Mouse (Mus musculus) embryonic facial prominence, embryonic 14.5 days (tissue): ENCODE results near the gene Marcksl1. TPM values are rescaled to one million over a fixed set of nuclear protein-coding genes. Genes with fewer than 3 reads are reported as not detected.
A peak's percentile ranks its signal among the peaks of the same experiment; 100 is the strongest.
"Not testable (repeated sequence)": the region's sequence is repeated elsewhere in the genome, so short reads cannot be mapped to it uniquely, and the experiment has no call there.

Experiments used
- ATAC-seq: fragments of 200-750 bp; cut with Nextera tagmentation; 2 replicates; pipeline ENCODE4 v1.8.0; 2017; ENCODE audit warnings: low read depth, moderate number of reproducible peaks, moderate TSS enrichment
- DNase-seq: peaks from one replicate; pipeline ENCODE4 v3.0.0-alpha.2; 2015; ENCODE audit warnings: low spot score
- H3K27ac ChIP-seq: fragments of 300-500 bp; sonication (generic); replicated peaks from 2 replicates; pipeline ENCODE4 v1.5.1; 2014; ENCODE audit warnings: low read depth, mild to moderate bottlenecking, low read length, moderate library complexity
- H3K27me3 ChIP-seq: fragments of 300-500 bp; sonication (generic); replicated peaks from 2 replicates; pipeline ENCODE4 v1.6.1; 2014; ENCODE audit warnings: low read length; ENCODE audit not compliant: control insufficient read depth, insufficient read depth
- H3K36me3 ChIP-seq: fragments of 300-500 bp; sonication (generic); 2 replicates; pipeline ENCODE4 v1.6.1; 2014; ENCODE audit warnings: low read length, mixed read lengths; ENCODE audit not compliant: control insufficient read depth, insufficient read depth
- H3K4me1 ChIP-seq: fragments of 300-500 bp; sonication (generic); 2 replicates; pipeline ENCODE4 v1.6.1; 2014; ENCODE audit warnings: antibody characterized with exemption, low read length; ENCODE audit not compliant: control insufficient read depth, insufficient read depth
- H3K4me2 ChIP-seq: fragments of 300-500 bp; sonication (generic); 2 replicates; pipeline ENCODE4 v1.6.1; 2014; ENCODE audit warnings: low read depth, mild to moderate bottlenecking, low read length, moderate library complexity, mixed read lengths
- H3K4me3 ChIP-seq: fragments of 300-500 bp; sonication (generic); 2 replicates; pipeline ENCODE4 v1.5.1; 2014; ENCODE audit warnings: low read depth, mild to moderate bottlenecking, low read length
- H3K9ac ChIP-seq: fragments of 300-500 bp; sonication (generic); 2 replicates; pipeline ENCODE4 v1.6.1; 2014; ENCODE audit warnings: low read depth, mild to moderate bottlenecking, low read length, moderate library complexity, mixed read lengths
- H3K9me3 ChIP-seq: fragments of 300-500 bp; sonication (generic); 2 replicates; pipeline ENCODE4 v1.6.1; 2016; ENCODE audit warnings: low read length; ENCODE audit not compliant: control insufficient read depth
- WGBS: fragments of 180-500 bp; shearing (Covaris S2); extraction: QIAGEN DNeasy Blood & Tissue Kit; methylation state at CpG from one replicate; pipeline ENCODE4 v1.1.7; 2014; 5-methylcytosine and 5-hydroxymethylcytosine counted together
- polyA plus RNA-seq: library from polyadenylated mRNA; unstranded; fragments of >200 nt; fragmentation: Nextera tagmentation; extraction: Ambion mirVana; gene quantifications from 2 replicates; pipeline ENCODE4 v1.2.1, GENCODE M21; 2014

The Marcksl1 gene
- polyA plus RNA-seq, 1 experiment from 2014 or later, result 488 TPM

GRCm38 (mm10) chr4:129516925-129517324 is 3.5 kb downstream of the Marcksl1 start:
- H3K9ac ChIP-seq, result no peak overlapping the region
- H3K27me3 ChIP-seq, result no peaks in the 10 kb centered on the region
- H3K9me3 ChIP-seq, result no peaks in the 10 kb centered on the region
- no peak overlapping the region for H3K4me3 ChIP-seq
- peaks cover 69% of the 10 kb centered on the region for H3K36me3 ChIP-seq
- H3K4me1 ChIP-seq, result peaks cover 5% of the 10 kb centered on the region
- ATAC-seq, result no peak; the same call in 1 of the 2 replicates
- DNase-seq, result peak; percentile 87
- WGBS, result 32% methylated on average over 2 of the region's 2 CpGs
- H3K4me2 ChIP-seq, result no peak overlapping the region
- peak overlapping the region; percentile 59 for H3K27ac ChIP-seq

DNA sequence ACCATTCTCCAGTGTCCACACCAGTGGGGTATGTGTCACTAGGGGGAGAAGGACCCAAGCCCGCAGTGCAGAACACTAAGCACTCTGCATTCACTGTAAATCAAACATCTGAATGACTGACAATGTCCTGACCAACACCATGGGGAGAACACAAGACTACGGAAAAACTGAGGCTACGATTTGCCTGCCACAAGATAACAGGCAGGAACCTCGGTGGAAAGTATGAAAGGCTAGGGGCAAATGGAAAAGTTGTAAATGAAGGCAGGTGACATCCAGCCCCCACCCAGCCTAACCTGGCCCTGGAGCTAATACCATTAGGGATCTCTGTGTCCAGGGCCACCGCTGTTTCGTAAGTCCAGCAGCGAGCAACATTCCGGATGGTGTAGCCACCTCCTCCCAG is 5.1 kb downstream of the Marcksl1 start:
- no peak overlapping the region for H3K9ac ChIP-seq
- no peak overlapping the region for H3K4me3 ChIP-seq
- H3K36me3 ChIP-seq, result peaks cover 85% of the 10 kb centered on the region
- H3K4me2 ChIP-seq, result no peak overlapping the region
- ATAC-seq (no peak), DNase-seq (no peak)
- no peaks in the 10 kb centered on the region for H3K9me3 ChIP-seq
- H3K27me3 ChIP-seq, result no peaks in the 10 kb centered on the region
- H3K4me1 ChIP-seq, result no peaks in the 10 kb centered on the region
- H3K27ac ChIP-seq, result no peak overlapping the region
- WGBS, result 84% methylated on average over 7 of the region's 8 CpGs

DNA sequence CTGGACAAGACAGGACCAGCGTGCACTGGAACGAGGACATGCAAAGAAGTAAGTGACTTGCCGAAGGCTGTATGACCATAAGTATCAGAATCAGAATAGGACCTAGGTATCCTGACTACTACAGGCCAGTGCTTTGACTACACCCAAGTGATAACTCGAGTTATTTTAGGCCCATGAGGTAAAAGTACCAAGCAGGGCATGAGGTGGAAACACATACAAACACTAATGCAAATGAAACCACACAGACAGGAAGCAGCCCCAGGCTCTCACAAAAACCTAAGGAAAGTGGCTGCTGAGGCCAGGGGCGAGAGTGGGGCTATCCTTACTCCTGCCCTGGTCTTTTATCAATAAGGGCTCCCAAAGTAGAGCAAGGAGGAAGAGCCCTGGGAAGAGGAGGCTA is 12.0 kb downstream of the Marcksl1 start:
- no peak for ATAC-seq
- H3K36me3 ChIP-seq, result peaks cover 93% of the 10 kb centered on the region
- no peaks in the 10 kb centered on the region for H3K4me1 ChIP-seq
- no peak overlapping the region for H3K9ac ChIP-seq
- H3K9me3 ChIP-seq, result no peaks in the 10 kb centered on the region
- no peak for DNase-seq
- H3K4me3 ChIP-seq, result no peak overlapping the region
- WGBS, result 90% methylated on average over 5 of the region's 5 CpGs
- no peak overlapping the region for H3K4me2 ChIP-seq
- H3K27me3 ChIP-seq, result no peaks in the 10 kb centered on the region
- no peak overlapping the region for H3K27ac ChIP-seq

- Histone ChIP-seq H3K9me3 (no peaks in the 10 kb centered on the region), H3K4me1 (no peaks in the 10 kb centered on the region), H3K4me2 (no peak overlapping the region), H3K9ac (no peak overlapping the region), H3K27me3 (no peaks in the 10 kb centered on the region), H3K4me3 (no peak overlapping the region), H3K27ac (no peak overlapping the region), H3K36me3 (peaks cover 93% of the 10 kb centered on the region)
- ATAC-seq (no peak), DNase-seq (no peak)
- WGBS, result 85% methylated on average over 3 of the region's 3 CpGs
Measured at GRCm38 (mm10) chr4:129525889-129526288, 12.5 kb downstream of the Marcksl1 start.

DNA sequence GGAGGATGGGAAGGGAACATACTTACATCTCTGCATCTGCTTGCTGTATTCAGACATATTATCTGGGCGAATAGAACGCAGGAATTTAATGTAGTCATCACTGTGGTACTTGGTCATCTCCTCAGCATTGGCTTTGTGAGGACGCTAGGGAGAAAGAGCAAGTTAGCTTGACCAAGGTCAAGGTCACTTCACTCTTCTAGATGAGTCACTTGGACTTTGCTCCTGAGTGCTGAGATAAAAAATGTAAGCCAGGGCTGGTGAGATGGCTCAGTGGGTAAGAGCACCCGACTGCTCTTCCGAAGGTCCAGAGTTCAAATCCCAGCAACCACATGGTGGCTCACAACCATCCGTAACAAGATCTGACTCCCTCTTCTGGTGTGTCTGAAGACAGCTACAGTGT is 15.5 kb downstream of the Marcksl1 start:
- 97% methylated on average over 5 of the region's 6 CpGs for WGBS
- peaks cover 85% of the 10 kb centered on the region for H3K36me3 ChIP-seq
- not testable (repeated sequence) for DNase-seq

DNA sequence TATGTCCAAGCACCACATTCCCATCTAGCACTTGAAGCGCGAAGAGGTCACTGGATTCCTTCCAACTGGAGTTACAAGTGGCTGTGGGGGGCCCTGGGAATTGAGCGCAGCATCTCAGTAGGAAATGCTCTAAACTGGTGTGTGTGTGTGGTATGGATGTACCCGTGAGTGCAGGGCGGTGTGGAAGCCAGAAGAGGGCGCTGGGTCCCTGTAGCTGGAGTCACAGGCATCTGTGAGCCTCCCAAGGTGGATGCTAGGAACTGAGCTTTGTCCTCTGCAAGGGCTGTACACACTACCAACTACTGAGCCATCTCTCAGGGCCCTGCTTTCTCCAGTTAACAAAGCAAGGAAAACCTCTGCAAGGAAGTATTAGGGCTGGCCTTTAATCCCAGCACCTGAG is 26.6 kb downstream of the Marcksl1 start:
- H3K36me3 ChIP-seq, result peaks cover 37% of the 10 kb centered on the region
- no peaks in the 10 kb centered on the region for H3K9me3 ChIP-seq
- H3K27me3 ChIP-seq, result no peaks in the 10 kb centered on the region
- H3K9ac ChIP-seq, result no peak overlapping the region
- H3K4me2 ChIP-seq, result no peak overlapping the region
- no peak overlapping the region for H3K27ac ChIP-seq
- WGBS, result 89% methylated on average over 6 of the region's 6 CpGs
- 0 out of 2 replicates have a peak, but pooled peaks cover 3% of the 10 kb centered on the region for H3K4me1 ChIP-seq
- DNase-seq, result no peak
- ATAC-seq, result no peak
- no peak overlapping the region for H3K4me3 ChIP-seq

More for the DNA sequence above, 15.5 kb downstream of the Marcksl1 start:
- H3K27ac ChIP-seq, H3K9ac ChIP-seq, H3K4me3 ChIP-seq, H3K27me3 ChIP-seq, H3K4me2 ChIP-seq, H3K4me1 ChIP-seq, H3K9me3 ChIP-seq, ATAC-seq: not testable (repeated sequence)

DNA sequence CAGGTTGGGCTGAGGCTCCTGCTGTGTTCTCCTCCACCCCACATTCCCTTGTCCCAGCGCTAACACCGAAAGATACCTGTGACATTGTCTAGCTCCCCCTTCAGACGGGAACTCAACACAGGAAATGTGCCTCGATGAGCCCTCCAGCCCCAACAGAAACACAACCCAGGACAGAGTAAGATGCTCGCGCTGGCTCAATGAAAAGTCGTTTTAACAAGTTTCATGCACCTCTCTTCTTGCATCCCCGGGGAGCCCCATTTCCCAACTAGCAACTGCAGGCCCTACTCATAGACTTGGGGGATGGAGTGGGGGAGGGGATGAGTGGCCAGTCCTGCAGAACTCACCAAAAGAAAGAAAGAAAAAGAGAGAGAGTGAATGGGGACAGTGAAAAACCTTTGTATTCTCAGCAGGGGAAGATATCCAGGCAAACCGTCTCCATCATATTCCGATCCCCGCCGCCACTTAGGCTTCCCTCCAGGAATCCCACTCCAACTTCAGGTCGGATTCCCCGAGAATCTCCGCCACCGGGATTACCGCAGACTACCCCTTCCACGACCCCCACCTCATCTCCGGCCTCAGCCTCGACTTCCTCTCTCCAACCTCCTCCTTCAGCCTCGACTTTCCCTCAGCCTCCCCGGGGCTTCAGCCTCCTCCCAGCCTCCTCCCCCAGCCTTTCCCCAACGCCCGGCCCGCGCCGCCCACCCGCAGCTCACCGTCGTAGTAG is 28.6 kb downstream of the Marcksl1 start:
- H3K27me3 ChIP-seq, result no peaks in the 10 kb centered on the region
- H3K4me1 ChIP-seq, result 0 out of 2 replicates have a peak, but pooled peaks cover 3% of the 10 kb centered on the region
- peak overlapping the region; percentile 71 for H3K4me3 ChIP-seq
- peak overlapping the region; percentile 75 for H3K4me2 ChIP-seq
- peak overlapping the region; percentile 88 for H3K9ac ChIP-seq
- WGBS, result 1% methylated on average over 30 of the region's 30 CpGs
- ATAC-seq (no peak; the same call in 1 of the 2 replicates), DNase-seq (peak; percentile 47)
- peaks cover 26% of the 10 kb centered on the region for H3K36me3 ChIP-seq
- H3K27ac ChIP-seq, result peak overlapping the region; percentile 86
- no peaks in the 10 kb centered on the region for H3K9me3 ChIP-seq

GRCm38 (mm10) chr4:129542592-129543141 is 29.3 kb downstream of the Marcksl1 start, which contains the start of gene Hdac1:
Gene Hdac1 (minus strand): TSS chr4:129542713.
- Histone ChIP-seq H3K4me1 (0 out of 2 replicates have a peak, but pooled peaks cover 3% of the 10 kb centered on the region), H3K27ac (peak within 1 kb of the TSS; percentile 86), H3K9me3 (no peaks in the 10 kb centered on the region), H3K4me3 (peak within 1 kb of the TSS; percentile 71), H3K4me2 (peak within 1 kb of the TSS; percentile 75), H3K27me3 (no peaks in the 10 kb centered on the region), H3K36me3 (peaks cover 20% of the 10 kb centered on the region; the same call in 1 of the 2 replicates), H3K9ac (peak within 1 kb of the TSS; percentile 88)
- 2% methylated on average over 36 of the region's 46 CpGs for WGBS
- DNase-seq, result peak; percentile 99
- peak; percentile 99 for ATAC-seq
